Mouse (Mus musculus): ENCODE results near the gene Grik4. TPM values are rescaled to one million over a fixed set of nuclear protein-coding genes. Genes with fewer than 3 reads are reported as not detected.

Grik4 gene
- polyA plus RNA-seq, 1 experiment from 2014 or later = 2.8 TPM

DNA sequence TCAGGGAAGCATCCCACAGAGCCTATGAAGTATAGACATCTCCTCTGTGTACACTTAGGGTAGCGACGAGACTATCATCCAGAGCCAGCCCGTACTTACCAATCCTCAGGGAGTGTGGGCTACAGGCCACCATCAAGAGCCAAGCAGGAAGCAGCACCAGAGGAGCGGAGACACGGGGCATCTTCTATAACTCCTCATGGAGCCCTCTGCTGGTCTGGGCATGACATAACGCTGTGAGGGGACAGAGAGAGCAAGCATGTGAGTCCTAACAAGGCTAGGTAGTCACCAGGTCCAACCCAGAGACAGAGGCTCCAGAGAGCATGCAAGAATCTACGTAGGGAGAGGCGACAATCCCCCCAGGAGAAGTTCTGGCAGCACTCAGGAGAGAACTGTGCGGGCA lies 135.9 kb downstream of the Grik4 start:
- Histone ChIP-seq H3K9me3 (no peaks in the 10 kb centered on the region), H3K4me3 (replicated peaks) (no peak overlapping the region), H3K27me3 (no peaks in the 10 kb centered on the region), H3K9ac (no peak overlapping the region), H3K4me1 (no peaks in the 10 kb centered on the region), H3K4me2 (no peak overlapping the region), H3K27ac (no peak overlapping the region), H3K36me3 (replicated peaks) (no peaks in the 10 kb centered on the region)
- no peak for ATAC-seq (ENCODE audit: low FRiP score)
- 69% methylated on average over 9 of the region's 9 CpGs for WGBS

DNA sequence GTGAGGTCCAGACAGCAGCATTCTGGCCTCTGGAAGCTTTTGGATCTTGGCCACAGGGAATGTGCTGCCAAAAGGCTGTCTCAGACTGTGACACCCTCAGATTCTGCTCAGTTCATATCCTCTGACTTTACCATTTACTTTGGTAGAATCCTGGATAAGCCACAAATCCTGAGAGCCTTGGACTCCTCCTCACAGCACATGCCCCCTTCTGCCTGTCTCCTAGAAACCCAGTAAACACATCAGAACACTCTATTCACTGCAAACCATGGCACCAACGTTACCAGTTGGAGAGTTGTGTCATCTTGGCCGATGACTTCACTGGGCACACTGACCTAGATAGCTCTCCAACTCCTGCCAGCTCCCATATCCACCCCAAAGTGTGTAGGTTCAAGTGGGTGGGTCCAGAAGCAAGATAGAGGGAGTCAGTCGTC lies 141.2 kb downstream of the Grik4 start:
- H3K4me2 ChIP-seq = no peak overlapping the region
- H3K27ac ChIP-seq = no peak overlapping the region
- no peak for ATAC-seq (ENCODE audit: low FRiP score)
- 69% methylated on average over 3 of the region's 3 CpGs for WGBS
- no peaks in the 10 kb centered on the region for H3K27me3 ChIP-seq
- no peaks in the 10 kb centered on the region for H3K36me3 ChIP-seq (replicated peaks)
- H3K4me3 ChIP-seq (replicated peaks) = no peak overlapping the region
- no peaks in the 10 kb centered on the region for H3K9me3 ChIP-seq
- H3K4me1 ChIP-seq = no peaks in the 10 kb centered on the region
- H3K9ac ChIP-seq = no peak overlapping the region

DNA sequence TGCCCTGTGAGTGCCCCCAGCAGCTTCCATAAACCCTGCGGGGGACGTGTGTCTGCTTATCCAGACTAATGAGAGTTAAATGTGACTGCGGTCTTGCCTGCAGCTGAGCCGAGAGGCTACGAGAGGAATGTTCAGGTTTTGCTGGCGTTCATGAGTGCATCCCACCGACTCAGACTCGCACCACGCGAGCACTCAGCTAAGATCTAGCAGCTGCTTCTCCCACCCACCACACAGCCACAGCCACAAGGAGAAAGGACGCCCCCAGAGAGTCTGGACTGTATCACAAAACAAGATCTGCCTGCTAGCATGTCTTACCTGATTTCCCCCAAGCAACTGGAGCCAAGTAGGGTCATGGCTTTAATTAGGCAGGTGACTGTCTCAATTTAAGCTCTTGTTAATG lies 142.4 kb downstream of the Grik4 start:
- no peak overlapping the region for H3K4me3 ChIP-seq (replicated peaks)
- WGBS = 79% methylated on average over 11 of the region's 11 CpGs

GRCm38 (mm10) chr9:42800138-42800537 lies 144.2 kb downstream of the Grik4 start:
- H3K27me3 ChIP-seq = no peaks in the 10 kb centered on the region
- H3K36me3 ChIP-seq (replicated peaks) = no peaks in the 10 kb centered on the region
- 91% methylated on average over 7 of the region's 7 CpGs for whole genome bisulfite sequencing
- H3K9me3 ChIP-seq = no peaks in the 10 kb centered on the region
- no peak overlapping the region for H3K4me2 ChIP-seq
- H3K27ac ChIP-seq = no peak overlapping the region
- H3K9ac ChIP-seq = no peak overlapping the region
- no peak overlapping the region for H3K4me3 ChIP-seq (replicated peaks)
- ATAC-seq (ENCODE audit: low FRiP score) = no peak
- H3K4me1 ChIP-seq = peaks cover 4% of the 10 kb centered on the region; the same call in 1 of the 2 replicates

More for the DNA sequence above, 142.4 kb downstream of the Grik4 start:
- H3K36me3 ChIP-seq (replicated peaks) = no peaks in the 10 kb centered on the region
- no peaks in the 10 kb centered on the region for H3K27me3 ChIP-seq
- no peak overlapping the region for H3K4me2 ChIP-seq
- no peak for ATAC-seq (ENCODE audit: low FRiP score)
- no peak overlapping the region for H3K9ac ChIP-seq
- H3K4me1 ChIP-seq = no peaks in the 10 kb centered on the region
- no peak overlapping the region for H3K27ac ChIP-seq
- no peaks in the 10 kb centered on the region for H3K9me3 ChIP-seq

DNA sequence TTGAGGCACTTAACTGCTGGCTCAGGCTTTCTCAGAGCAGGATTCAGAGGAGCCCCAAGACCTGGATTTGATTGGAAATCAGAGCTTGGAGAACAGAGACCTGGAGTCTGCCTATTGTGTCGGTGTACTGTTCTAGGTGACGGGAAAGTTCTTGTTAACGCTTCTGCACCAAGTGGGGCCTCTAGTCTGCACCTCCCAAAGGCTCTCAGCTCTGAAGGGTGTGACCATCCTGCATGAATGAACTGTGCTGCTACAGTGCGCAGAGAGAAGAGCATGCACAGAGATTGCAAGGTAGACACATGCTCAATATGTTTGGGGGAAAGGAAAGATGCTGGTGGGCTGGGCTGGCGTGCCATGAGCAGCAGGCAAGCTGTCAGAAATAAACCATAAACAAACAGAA lies 144.6 kb downstream of the Grik4 start:
- H3K36me3 ChIP-seq (replicated peaks) = no peaks in the 10 kb centered on the region
- H3K27me3 ChIP-seq = no peaks in the 10 kb centered on the region
- WGBS = 90% methylated on average over 5 of the region's 5 CpGs
- H3K4me1 ChIP-seq = peaks cover 4% of the 10 kb centered on the region; the same call in 1 of the 2 replicates
- no peak for ATAC-seq (ENCODE audit: low FRiP score)
- no peak overlapping the region for H3K27ac ChIP-seq
- no peak overlapping the region for H3K4me2 ChIP-seq
- H3K9ac ChIP-seq = no peak overlapping the region
- H3K9me3 ChIP-seq = no peaks in the 10 kb centered on the region
- H3K4me3 ChIP-seq (replicated peaks) = no peak overlapping the region

DNA sequence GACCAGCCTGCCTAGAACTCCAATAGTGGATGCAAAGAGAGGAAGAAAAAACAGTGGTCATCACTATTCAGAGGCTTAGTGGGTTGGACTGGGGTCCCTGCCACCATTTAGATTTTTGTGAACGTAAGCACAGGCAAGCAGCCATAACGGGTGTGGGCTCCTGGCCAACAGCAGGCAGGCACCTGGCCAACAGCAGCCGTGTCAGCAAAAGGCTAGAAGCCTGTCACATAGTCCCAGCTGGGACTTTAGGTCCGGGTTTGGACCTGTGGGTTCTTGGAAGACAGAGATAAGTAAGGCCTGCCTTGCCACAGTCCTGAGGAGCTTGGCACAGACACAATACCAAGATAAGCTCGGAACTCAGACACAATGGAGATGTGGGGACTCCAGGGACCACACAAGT lies 145.1 kb downstream of the Grik4 start:
- WGBS = 59% methylated on average over 5 of the region's 5 CpGs
- Histone ChIP-seq H3K4me2 (no peak overlapping the region), H3K9ac (no peak overlapping the region), H3K4me3 (replicated peaks) (no peak overlapping the region), H3K36me3 (replicated peaks) (no peaks in the 10 kb centered on the region), H3K4me1 (peaks cover 4% of the 10 kb centered on the region; the same call in 1 of the 2 replicates), H3K9me3 (no peaks in the 10 kb centered on the region), H3K27me3 (no peaks in the 10 kb centered on the region), H3K27ac (no peak overlapping the region)
- no peak for ATAC-seq (ENCODE audit: low FRiP score)

GRCm38 (mm10) chr9:42798280-42798679 lies 146.0 kb downstream of the Grik4 start:
- ATAC-seq (ENCODE audit: low FRiP score) = no peak
- Histone ChIP-seq H3K9ac (no peak overlapping the region), H3K36me3 (replicated peaks) (no peaks in the 10 kb centered on the region), H3K4me2 (no peak overlapping the region), H3K27me3 (peaks cover under 1% of the 10 kb centered on the region; the same call in 1 of the 2 replicates), H3K27ac (no peak overlapping the region), H3K9me3 (no peaks in the 10 kb centered on the region), H3K4me3 (replicated peaks) (no peak overlapping the region), H3K4me1 (peaks cover 4% of the 10 kb centered on the region; the same call in 1 of the 2 replicates)
- 86% methylated on average over 4 of the region's 4 CpGs for WGBS

- Histone ChIP-seq H3K4me1 (peaks cover 7% of the 10 kb centered on the region; the same call in 1 of the 2 replicates), H3K4me3 (replicated peaks) (no peak overlapping the region), H3K36me3 (replicated peaks) (no peaks in the 10 kb centered on the region), H3K27ac (no peak overlapping the region), H3K27me3 (peaks cover 5% of the 10 kb centered on the region), H3K4me2 (no peak overlapping the region), H3K9me3 (no peaks in the 10 kb centered on the region), H3K9ac (no peak overlapping the region)
- 80% methylated on average over 8 of the region's 8 CpGs for WGBS
- ATAC-seq (ENCODE audit: low FRiP score) = no peak
Observed at GRCm38 (mm10) chr9:42797276-42797675, 147.0 kb downstream of the Grik4 start.

- H3K4me2 ChIP-seq = no peak overlapping the region
- WGBS = 73% methylated on average over 8 of the region's 8 CpGs
- H3K4me3 ChIP-seq (replicated peaks) = no peak overlapping the region
- no peak overlapping the region for H3K27ac ChIP-seq
- no peak for ATAC-seq (ENCODE audit: low FRiP score)
- H3K9me3 ChIP-seq = no peaks in the 10 kb centered on the region
- no peaks in the 10 kb centered on the region for H3K36me3 ChIP-seq (replicated peaks)
- peaks cover 5% of the 10 kb centered on the region for H3K27me3 ChIP-seq
- peaks cover 13% of the 10 kb centered on the region; the same call in 1 of the 2 replicates for H3K4me1 ChIP-seq
- no peak overlapping the region for H3K9ac ChIP-seq
Observed at GRCm38 (mm10) chr9:42795881-42796280, 148.4 kb downstream of the Grik4 start.

DNA sequence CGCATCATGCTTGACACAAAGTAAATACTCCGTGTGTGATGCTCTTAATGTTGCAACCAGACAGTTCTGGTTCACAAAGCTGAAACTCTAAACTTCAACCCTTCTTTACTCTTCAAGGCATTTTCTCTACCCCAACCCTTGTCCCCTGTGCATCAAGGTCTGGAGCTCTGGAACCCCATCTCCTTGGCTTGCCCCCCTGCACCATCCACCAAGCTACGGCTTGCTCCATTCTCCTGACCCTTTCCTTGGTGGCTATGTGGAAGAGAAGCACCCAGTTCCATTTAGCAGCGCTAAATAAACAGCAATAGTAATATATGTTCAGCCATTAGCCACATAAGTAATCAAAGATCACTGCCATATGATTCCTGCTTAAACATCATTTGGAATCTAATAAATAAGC lies 150.3 kb downstream of the Grik4 start:
- Histone ChIP-seq H3K4me2 (no peak overlapping the region), H3K4me3 (replicated peaks) (no peak overlapping the region), H3K9ac (no peak overlapping the region), H3K9me3 (no peaks in the 10 kb centered on the region), H3K4me1 (peaks cover 13% of the 10 kb centered on the region; the same call in 1 of the 2 replicates), H3K27me3 (peaks cover 5% of the 10 kb centered on the region), H3K27ac (no peak overlapping the region), H3K36me3 (replicated peaks) (no peaks in the 10 kb centered on the region)
- 90% methylated on average over 4 of the region's 4 CpGs for WGBS
- ATAC-seq (ENCODE audit: low FRiP score) = no peak

- peaks cover 5% of the 10 kb centered on the region for H3K27me3 ChIP-seq
- H3K27ac ChIP-seq = no peak overlapping the region
- no peaks in the 10 kb centered on the region for H3K9me3 ChIP-seq
- ATAC-seq (ENCODE audit: low FRiP score) = no peak
- no peak overlapping the region for H3K9ac ChIP-seq
- H3K4me3 ChIP-seq (replicated peaks) = no peak overlapping the region
- no peaks in the 10 kb centered on the region for H3K36me3 ChIP-seq (replicated peaks)
- H3K4me1 ChIP-seq = peaks cover 13% of the 10 kb centered on the region; the same call in 1 of the 2 replicates
- WGBS = 85% methylated on average over 8 of the region's 8 CpGs
- no peak overlapping the region for H3K4me2 ChIP-seq
Observed at GRCm38 (mm10) chr9:42793581-42793980, 150.7 kb downstream of the Grik4 start.

DNA sequence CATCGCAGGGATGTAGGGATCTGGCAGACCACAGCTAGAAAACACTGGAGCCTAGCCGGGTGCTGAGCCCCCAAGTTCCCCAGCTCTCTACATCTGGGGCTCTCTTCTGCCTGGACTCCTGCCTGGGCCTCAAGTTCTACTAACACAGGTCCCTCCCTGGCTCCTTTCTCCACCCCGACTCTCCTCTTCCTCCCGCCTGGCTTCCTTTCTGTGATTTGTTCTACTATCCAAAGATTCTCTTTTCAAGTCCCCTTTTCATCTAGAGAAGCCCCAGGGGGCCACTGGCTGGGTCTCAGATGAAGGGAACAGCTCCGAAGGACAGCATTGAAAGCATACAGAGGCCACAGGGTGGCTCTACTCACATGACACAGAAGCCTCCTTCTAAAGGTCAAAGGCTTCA lies 151.9 kb downstream of the Grik4 start:
- no peaks in the 10 kb centered on the region for H3K36me3 ChIP-seq (replicated peaks)
- no peaks in the 10 kb centered on the region for H3K9me3 ChIP-seq
- WGBS = 41% methylated on average over 5 of the region's 5 CpGs
- no peak overlapping the region for H3K9ac ChIP-seq
- no peak overlapping the region for H3K4me3 ChIP-seq (replicated peaks)
- H3K4me2 ChIP-seq = no peak overlapping the region
- peaks cover 10% of the 10 kb centered on the region for H3K27me3 ChIP-seq
- H3K4me1 ChIP-seq = peaks cover 13% of the 10 kb centered on the region; the same call in 1 of the 2 replicates
- no peak for ATAC-seq (ENCODE audit: low FRiP score)
- no peak overlapping the region for H3K27ac ChIP-seq

GRCm38 (mm10) chr9:42791779-42792178 lies 152.5 kb downstream of the Grik4 start:
- no peak overlapping the region for H3K4me2 ChIP-seq
- peaks cover 13% of the 10 kb centered on the region; the same call in 1 of the 2 replicates for H3K4me1 ChIP-seq
- 74% methylated on average over 12 of the region's 12 CpGs for WGBS
- H3K36me3 ChIP-seq (replicated peaks) = no peaks in the 10 kb centered on the region
- peaks cover 10% of the 10 kb centered on the region for H3K27me3 ChIP-seq
- H3K4me3 ChIP-seq (replicated peaks) = no peak overlapping the region
- no peaks in the 10 kb centered on the region for H3K9me3 ChIP-seq
- H3K9ac ChIP-seq = no peak overlapping the region
- no peak for ATAC-seq (ENCODE audit: low FRiP score)
- H3K27ac ChIP-seq = no peak overlapping the region

All from forebrain, embryonic 12.5 days (tissue).